Mouse (Mus musculus) embryonic stem cell, embryonic (primary cell): ENCODE data around the gene Fat4.

Experiments used
- CTCF ChIA-PET, 4 experiments: fragments of 300-600 bp in 2 of 4; fragments of 350-600 bp in 2 of 4; sonication (Branson Sonifier 250); formaldehyde crosslinking; loops; one replicate each; lab custom pipeline; 2022; ENCODE audit warnings: inconsistent platforms in 2 of 4; lab: Charles Lee
- POLR2A ChIA-PET, 4 experiments: fragments of 300-600 bp in 2 of 4; fragments of 350-600 bp in 2 of 4; sonication (Branson Sonifier 250); formaldehyde crosslinking; loops; one replicate each; lab custom pipeline; 2022; ENCODE audit warnings: antibody characterized with exemption in 4 of 4, inconsistent platforms in 1 of 4; lab: Charles Lee

Fat4 gene

DNA sequence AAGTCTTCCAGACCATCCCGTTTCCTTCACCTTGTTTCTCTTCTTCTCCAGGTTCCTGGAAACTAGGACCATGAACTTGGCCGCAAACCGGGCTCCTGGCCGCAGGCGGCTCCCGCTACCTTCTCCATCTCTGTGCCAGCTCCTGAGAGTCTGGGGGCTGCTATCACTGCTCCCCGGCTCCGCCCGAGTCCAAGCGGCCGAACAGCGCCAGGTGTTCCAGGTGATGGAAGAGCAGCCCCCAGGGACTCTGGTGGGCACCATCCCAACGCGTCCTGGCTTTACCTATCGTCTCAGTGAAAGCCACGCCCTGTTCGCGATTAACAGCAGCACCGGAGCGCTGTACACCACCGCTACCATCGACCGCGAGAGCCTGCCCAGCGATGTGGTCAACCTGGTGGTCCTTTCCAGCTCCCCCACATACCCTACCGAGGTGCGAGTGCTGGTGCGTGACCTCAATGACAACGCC is at the start of gene Fat4:
Gene Fat4, plus strand, starts transcription at position 51 of the 466 bp plus-strand sequence.
- CTCF ChIA-PET: interaction anchor here in 1 of 4 experiments (1.0 kb wide), 1 partner anchor 1520 kb away, joined by 3 read pairs; no protein-coding TSS in a partner anchor
- POLR2A ChIA-PET: no interaction called here

DNA sequence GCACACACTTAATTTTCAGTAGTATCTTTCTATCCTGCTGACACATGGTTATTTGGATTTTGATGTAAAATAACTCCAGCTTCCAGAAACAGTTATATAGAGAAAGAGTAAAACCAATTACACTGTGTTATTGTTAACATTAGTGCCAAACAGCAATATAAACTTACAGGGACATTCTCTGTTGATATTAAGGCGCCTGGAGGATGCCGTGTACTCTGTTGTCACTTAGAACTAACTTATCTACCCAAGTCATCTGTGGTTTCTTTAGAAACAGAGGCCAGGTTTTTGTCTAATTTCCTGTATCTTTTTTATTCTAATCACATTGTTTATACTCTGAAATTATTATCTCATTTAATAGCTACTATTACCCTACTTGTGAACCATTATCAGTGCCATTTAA is 47.3 kb upstream of the Fat4 start:
- CTCF ChIA-PET: no interaction called here
- POLR2A ChIA-PET: no interaction called here

DNA sequence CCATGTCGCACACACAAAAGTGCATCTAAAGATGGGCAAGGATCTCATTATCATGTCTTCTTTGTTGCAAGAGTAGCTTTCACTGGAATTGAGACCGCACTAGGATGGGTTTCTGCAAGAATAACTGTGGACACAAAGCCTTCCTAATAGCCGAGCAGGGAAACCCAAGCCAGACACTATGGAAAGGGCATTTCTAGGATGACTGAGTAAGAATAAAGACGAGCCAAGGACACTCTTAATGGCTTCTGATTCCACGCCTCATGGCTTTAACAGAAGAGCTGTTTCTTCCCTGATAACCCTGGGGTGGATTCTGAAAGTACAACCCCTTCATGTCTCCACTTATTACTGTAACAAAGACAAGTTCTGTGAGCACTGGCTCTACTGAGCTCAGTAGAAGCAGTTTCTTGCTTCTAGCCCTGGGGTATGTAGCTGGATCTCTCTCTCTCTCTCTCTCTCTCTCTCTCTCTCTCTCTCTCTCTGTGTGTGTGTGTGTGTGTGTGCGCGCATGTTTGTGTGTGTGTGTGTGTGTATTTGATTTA is 43.7 kb upstream of the Fat4 start:
- POLR2A ChIA-PET: no interaction called here
- CTCF ChIA-PET: interaction anchor here in 1 of 4 experiments (1.2 kb wide), 1 partner anchor 14 kb away, joined by 3 read pairs; no protein-coding TSS in a partner anchor

DNA sequence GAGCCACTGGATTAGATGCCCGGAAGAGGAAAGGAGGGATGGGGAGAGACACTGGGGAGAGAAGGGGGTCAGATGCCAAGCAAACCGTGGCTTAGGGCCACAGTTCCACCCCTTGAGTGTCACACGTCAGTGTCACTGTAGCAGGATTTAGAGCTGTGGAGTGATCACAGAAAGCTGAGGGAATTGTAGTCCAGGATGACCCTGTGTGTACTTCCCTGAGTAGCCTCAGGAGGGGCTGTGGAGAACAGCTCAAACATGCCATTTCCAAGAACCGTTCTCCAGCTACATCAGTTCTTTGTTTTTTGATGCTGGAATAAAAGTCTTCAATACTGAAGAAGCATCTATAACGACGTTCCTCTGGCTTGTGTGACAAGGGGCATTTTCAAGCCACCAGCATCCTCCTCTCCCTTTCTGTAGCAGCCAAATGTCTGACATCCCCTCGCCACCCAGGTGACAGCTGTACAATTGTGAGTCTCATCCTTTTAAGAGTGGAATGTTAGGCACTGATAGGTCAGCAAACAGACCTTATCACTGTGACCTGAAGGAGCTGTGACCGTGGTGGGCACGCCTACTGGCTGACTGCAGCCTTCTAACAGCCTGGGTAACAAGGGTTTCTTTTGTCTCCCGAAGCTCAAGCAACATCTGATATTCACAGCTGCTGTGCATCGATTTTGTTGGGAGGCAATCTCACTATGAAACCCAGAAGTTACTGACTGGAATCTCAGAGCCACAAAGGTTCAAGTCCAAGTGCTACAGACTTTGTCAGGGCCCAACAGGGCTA is 39.9 kb upstream of the Fat4 start:
- ChIA-PET CTCF (interaction anchor here in 3 of 4 experiments (0.6 to 0.9 kb wide), 4 partner anchors 26 to 837 kb away, joined by 3 to 4 read pairs (median 3); no protein-coding TSS in a partner anchor), POLR2A (no interaction called here)

DNA sequence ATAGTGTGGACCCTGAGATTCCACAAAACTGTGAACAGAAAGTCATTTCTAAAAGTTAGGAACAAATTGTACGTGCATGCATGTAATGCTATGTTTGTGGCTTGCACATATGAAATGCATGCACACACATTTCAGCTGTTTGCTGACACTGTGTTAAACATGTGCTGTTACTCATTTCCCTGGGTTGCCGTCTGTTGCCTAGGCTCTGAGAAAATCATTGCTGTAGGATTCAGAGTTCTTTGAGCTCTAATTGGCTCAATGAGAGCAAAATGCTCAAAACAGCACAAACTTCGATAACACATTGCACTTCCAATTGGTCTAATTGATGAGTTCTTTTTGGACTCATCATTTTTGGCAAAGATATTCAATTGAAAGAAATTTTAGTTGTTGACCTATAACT is 37.7 kb upstream of the Fat4 start:
- ChIA-PET POLR2A (no interaction called here), CTCF (interaction anchor here in 2 of 4 experiments (1.0 kb wide), 3 partner anchors 36 to 621 kb away, joined by 4 to 5 read pairs (median 5); no protein-coding TSS in a partner anchor)

DNA sequence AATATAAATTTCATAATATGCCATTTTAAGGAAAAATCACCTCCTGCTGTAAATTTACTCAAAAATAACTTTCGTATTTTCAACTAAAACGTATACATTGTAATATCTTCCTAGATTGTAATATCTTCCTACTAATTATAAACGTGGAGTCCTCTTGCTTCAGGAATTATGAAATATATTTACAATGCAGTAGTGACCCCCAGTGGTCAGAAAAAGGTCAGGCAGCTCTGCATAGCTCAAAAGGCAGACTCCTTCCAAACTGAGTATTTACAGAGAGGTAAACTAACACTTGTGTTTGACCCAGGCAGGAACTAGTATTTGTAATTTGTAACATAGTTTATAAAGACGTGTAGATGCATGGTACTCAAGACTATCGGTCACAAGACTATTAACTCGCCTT is 37.2 kb upstream of the Fat4 start:
- POLR2A ChIA-PET: no interaction called here
- CTCF ChIA-PET: interaction anchor here in 2 of 4 experiments (0.7 to 1.0 kb wide), 4 partner anchors 35 to 621 kb away, joined by 3 to 5 read pairs (median 4); no protein-coding TSS in a partner anchor

DNA sequence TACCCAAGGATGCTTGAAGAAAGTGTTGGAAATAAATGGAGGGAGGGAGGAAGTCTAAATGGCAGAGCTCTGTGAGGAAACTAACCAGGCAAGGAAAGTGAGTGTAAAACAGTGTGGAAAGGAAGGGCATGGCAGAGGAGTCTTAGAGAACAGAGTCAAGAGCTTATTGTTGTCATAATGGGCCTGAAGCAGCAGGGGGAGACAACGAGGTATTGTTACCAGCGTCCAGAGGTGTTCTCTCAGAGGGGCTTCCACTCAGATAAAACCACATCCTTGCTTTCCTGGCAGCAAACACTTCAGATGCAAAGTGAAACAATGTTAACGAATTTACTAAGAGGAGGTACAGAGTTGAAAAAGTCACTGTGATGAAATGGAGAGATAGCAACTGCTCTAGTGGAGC is 33.1 kb upstream of the Fat4 start:
- POLR2A ChIA-PET: interaction anchor here in 1 of 4 experiments (0.6 to 1.5 kb wide), 3 partner anchors 10 to 625 kb away, joined by 3 to 4 read pairs (median 3); no protein-coding TSS in a partner anchor
- CTCF ChIA-PET: interaction anchor here in 3 of 4 experiments (0.5 to 1.0 kb wide), 6 partner anchors 32 to 744 kb away, joined by 3 read pairs; no protein-coding TSS in a partner anchor

DNA sequence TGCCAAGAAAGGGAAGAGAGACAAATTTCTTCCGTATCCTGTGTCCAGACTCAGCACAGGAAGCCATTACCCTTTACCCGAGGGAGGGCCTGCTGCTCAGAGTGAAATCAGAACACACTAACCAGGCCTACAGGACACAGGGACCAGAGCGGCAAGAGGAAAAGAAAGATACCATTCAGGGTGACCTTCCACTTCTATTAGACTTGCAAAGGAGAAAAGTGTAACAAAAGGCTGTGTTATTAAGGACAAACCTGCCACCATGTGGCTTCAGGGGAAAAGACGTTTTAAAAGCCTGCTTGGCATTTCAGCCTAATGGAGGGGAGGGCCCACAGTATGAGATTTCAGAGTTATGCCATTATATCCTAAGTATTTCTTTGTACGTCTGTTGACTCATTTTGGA is 26.1 kb upstream of the Fat4 start:
- POLR2A ChIA-PET: interaction anchor here in 1 of 4 experiments (0.6 kb wide), 1 partner anchor 180 kb away, joined by 3 read pairs; no protein-coding TSS in a partner anchor

DNA sequence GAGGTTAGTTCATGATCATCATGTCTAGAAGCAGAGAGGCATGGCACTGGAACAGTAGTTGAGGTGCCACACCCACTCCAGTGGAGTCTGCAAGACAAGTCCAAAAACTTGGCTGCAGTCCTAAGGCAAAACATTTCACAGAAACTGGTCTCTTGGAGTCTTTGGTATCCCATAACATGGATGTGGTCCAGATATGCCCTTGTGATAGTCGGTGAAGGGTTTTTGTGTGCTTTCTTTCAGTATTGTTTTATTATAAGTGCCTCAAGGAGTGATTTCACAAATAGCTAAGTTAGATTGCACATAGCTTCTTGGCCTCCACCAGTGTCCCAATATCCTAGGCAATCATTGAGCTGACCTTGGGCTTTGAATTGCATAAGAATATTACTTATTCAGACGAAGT is 15.4 kb upstream of the Fat4 start:
- CTCF ChIA-PET: no interaction called here
- POLR2A ChIA-PET: interaction anchor here in 1 of 4 experiments (1.0 kb wide), 1 partner anchor 11 kb away, joined by 3 read pairs; no protein-coding TSS in a partner anchor

More for the DNA sequence above, 26.1 kb upstream of the Fat4 start:
- CTCF ChIA-PET: no interaction called here

DNA sequence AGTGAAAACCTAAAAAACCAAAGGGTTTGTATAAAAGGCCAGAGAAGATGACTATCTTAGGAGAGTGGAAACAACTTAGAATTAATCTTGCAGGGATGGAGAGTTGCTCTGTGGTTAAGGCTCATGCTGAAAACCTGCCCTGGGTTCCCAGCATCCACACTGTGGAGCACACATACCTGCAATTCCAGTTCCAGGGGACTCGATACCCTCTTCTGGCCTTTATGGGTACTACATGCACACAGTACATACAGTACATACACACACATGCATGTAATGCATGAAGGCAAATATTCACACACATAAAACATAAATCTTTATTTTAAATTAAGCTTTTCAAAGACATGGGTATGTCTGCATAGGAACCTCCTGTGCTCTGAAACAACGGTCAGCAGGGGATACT is 10.9 kb upstream of the Fat4 start:
- CTCF ChIA-PET: interaction anchor here in 1 of 4 experiments (0.7 kb wide), 2 partner anchors 92 to 1184 kb away, joined by 3 to 5 read pairs; no protein-coding TSS in a partner anchor
- POLR2A ChIA-PET: no interaction called here

DNA sequence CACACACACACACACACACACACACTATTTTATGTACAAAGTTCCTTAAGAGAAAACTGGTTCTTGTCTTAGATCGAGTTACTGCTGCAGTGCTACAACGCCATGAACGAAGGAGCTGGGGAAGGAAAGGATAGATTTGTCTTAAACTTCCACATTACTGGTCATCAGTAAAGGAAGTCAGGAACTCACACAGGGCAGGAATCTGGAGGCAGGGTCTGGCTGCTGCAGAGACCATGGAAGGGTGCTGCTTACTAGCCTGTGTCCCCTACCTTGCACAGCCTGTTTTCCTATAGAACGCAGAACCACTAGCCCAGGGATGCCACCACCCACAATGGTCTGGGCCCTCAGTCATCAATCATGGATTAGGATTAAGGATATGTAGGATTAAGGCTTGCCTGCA is 10.0 kb upstream of the Fat4 start:
- POLR2A ChIA-PET: no interaction called here
- CTCF ChIA-PET: interaction anchor here in 1 of 4 experiments (0.7 kb wide), 1 partner anchor 92 kb away, joined by 3 read pairs; no protein-coding TSS in a partner anchor

DNA sequence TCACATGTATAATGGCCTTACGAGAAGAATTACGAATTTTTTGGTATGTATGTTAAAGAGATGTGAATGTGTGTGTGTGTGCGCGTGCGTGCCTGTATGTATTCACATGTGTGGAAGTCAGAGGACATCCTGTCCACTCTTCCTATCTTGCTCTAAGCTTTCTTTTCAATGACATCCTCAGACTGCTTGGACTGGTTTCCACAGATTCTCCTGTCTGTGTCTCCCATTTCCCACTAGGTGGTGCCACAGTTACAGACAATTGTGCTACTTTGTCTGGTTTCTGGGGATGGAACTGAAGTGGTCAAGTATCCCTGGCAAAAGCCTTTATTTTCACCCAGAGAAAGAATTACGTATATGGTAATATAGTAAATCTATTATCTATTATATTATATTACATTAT is 4.0 kb upstream of the Fat4 start:
- CTCF ChIA-PET: interaction anchor here (0.5 to 1.8 kb wide), 8 partner anchors 512 to 1642 kb away, joined by 3 to 4 read pairs (median 3); no protein-coding TSS in a partner anchor
- POLR2A ChIA-PET: interaction anchor here in 2 of 4 experiments (0.7 to 1.6 kb wide), 2 partner anchors 10 to 11 kb away, joined by 3 read pairs; no protein-coding TSS in a partner anchor

DNA sequence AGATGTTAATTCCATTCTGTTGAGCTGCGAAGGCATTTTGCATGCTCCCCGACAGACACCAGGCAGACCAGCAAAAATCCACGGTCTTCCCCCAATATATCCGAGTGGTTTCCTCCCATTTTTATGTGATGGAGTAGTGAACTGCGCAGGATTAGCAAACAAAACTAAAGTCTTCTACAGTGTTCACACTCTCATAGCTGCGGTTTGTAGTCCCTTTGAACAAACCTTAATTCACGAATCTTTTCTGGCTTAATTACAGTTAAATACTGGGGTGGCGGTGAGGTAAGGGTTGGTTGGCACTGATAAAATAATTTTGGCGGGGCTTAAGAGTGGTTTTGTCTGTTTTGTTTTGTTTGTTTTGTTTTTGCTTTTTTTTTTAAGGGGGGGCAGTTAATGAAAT is 3.1 kb upstream of the Fat4 start:
- ChIA-PET CTCF (interaction anchor here (0.6 to 1.4 kb wide), 9 partner anchors 9 to 1558 kb away, joined by 3 to 4 read pairs (median 3); no protein-coding TSS in a partner anchor), POLR2A (interaction anchor here in 1 of 4 experiments (0.6 kb wide), 1 partner anchor 586 kb away, joined by 3 read pairs; no protein-coding TSS in a partner anchor)

DNA sequence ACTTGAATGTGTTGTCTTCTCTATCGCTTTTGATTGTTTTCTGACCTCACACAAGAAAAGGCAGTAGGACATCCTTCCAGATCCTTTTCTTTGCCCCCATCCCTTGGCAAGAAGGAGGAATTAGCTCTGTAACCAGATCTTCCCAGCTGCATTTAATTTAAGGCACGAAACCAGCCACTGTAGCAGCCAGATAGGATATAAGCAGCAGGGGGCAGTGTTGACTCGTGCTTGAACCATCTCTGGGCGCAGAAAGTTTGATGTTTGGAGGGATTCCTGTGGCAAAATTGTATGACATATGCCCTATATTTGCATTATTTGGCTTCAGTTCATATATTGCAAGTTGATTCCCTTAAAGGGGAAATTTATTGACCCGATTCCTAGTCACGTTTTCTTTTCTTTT is 2.5 kb upstream of the Fat4 start:
- POLR2A ChIA-PET: interaction anchor here in 1 of 4 experiments (0.6 kb wide), 1 partner anchor 587 kb away, joined by 3 read pairs; no protein-coding TSS in a partner anchor
- CTCF ChIA-PET: interaction anchor here (0.6 to 1.5 kb wide), 10 partner anchors 9 to 1560 kb away, joined by 3 to 4 read pairs (median 3); no protein-coding TSS in a partner anchor

DNA sequence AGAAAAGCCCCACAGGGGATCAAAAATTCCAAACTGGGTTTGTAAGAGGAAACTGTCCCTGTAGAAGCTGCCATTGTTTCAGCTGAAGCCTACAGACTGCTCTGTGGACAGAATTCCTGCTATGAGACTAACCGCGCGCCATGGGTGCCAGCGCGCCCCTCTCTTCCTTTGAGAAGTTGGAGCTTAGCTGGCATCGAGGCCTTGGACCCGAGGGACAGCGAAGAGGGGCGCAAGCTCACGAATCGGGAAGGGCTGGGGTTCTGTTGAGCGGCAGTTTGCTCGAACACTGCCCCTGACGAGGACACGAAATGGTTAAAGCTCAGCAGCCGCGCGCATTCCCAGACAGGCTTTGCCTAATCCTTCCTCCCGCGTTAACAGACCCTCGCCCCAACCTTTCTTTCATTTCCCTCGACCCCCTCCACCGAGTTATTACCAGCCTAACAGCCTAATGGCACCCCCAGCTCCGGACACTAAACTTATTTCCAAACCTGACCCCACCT is 1.8 kb upstream of the Fat4 start:
- CTCF ChIA-PET: interaction anchor here (0.5 to 1.5 kb wide), 12 partner anchors 22 to 1559 kb away, joined by 3 to 7 read pairs (median 4); no protein-coding TSS in a partner anchor
- POLR2A ChIA-PET: no interaction called here

DNA sequence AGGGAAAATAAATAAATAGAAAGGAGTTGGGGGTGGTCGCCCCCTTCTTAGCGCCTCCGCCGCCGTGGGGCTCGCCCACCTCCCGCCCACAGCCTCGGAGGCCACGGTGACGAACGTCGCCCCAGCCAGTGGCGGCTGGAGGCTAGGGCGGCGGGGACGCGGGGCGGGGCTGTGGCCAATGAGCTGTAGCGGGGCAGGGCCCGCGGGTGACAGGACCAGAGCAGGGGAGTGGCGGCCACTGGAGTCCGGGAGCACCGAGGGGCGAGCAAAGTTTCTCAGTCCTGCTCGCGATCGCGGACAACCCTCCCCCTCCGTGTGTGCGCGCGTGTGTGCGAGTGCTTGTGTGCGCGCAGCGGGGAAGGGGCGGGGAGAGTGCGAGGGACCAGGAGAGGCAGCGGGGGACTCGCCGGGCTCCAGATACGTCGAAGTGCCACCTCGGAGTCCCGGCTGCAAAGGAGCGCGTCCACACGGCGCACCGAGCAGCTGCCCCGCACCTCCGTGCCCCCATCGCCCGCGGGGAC is 1.2 kb upstream of the Fat4 start:
- ChIA-PET POLR2A (no interaction called here), CTCF (interaction anchor here in 3 of 4 experiments (0.7 to 1.5 kb wide), 7 partner anchors 22 to 1830 kb away, joined by 3 to 7 read pairs (median 3); no protein-coding TSS in a partner anchor)

DNA sequence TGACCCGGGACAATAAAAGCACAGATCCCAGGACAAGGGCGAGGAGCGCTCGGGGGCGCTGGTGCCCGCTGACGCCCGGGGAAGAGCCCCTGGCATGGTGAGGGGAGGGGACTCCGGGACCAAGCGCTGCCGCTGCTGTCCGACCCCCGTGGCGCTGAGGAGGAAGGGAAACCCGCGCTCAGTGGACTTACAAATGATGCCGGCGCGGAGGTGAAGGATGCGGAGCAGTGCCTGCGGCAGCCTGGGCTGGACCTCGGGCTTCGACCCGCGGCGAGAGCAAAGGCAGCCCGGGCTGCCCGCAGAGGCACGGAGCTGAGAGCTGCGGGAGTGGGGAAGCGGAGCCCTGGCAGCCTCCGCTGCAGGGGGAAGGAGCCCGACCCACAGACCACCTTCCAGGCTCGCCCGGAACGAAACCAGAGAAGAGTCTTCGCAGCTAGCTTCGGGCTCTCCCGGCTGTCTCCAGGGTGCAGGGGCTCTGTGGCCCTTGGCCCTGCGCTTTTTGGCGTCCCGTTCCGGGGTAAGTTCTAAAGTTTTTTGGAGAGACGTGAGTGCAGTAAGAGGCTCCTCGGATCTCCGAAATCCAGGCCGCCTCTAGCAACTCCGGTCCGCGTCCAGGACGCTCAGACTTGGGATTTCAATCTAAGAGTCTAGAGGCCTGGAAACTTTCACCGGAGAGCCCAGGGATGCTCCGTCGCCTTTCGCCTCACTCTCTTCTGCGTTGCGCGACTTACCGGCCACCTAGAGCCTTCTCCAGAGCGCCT is 499 bp upstream of the Fat4 start:
- ChIA-PET CTCF (interaction anchor here in 2 of 4 experiments (0.7 to 1.2 kb wide), 3 partner anchors 33 to 1829 kb away, joined by 3 read pairs; no protein-coding TSS in a partner anchor), POLR2A (no interaction called here)
